Mouse (Mus musculus) hindbrain, embryonic 12.5 days (tissue): ENCODE results near the gene Ceacam16. TPM values are rescaled to one million over a fixed set of nuclear protein-coding genes. Genes with fewer than 3 reads are reported as not detected.

Experiments
- ATAC-seq: fragments of 200-750 bp; cut with Nextera tagmentation; 2 replicates; pipeline ENCODE4 v1.8.0; 2017; ENCODE audit warnings: moderate TSS enrichment; ENCODE audit not compliant: low FRiP score
- H3K27ac ChIP-seq: fragments of 300-500 bp; sonication (generic); 2 replicates; pipeline ENCODE4 v1.5.1; 2016; ENCODE audit warnings: mild to moderate bottlenecking
- H3K27me3 ChIP-seq: fragments of 300-500 bp; sonication (generic); 2 replicates; pipeline ENCODE4 v1.6.1; 2016; ENCODE audit warnings: mild to moderate bottlenecking
- H3K36me3 ChIP-seq: fragments of 300-500 bp; sonication (generic); 2 replicates; pipeline ENCODE4 v1.6.1; 2016; ENCODE audit warnings: mild to moderate bottlenecking
- H3K4me1 ChIP-seq: fragments of 300-500 bp; sonication (generic); 2 replicates; pipeline ENCODE4 v1.6.1; 2016
- H3K4me2 ChIP-seq: fragments of 300-500 bp; sonication (generic); replicated peaks from 2 replicates; pipeline ENCODE4 v1.6.1; 2016; ENCODE audit warnings: mild to moderate bottlenecking
- H3K4me3 ChIP-seq: fragments of 300-500 bp; sonication (generic); 2 replicates; pipeline ENCODE4 v1.5.1; 2016; ENCODE audit warnings: mild to moderate bottlenecking
- H3K9ac ChIP-seq: fragments of 300-500 bp; sonication (generic); 2 replicates; pipeline ENCODE4 v1.6.1; 2016; ENCODE audit warnings: mild to moderate bottlenecking, moderate library complexity
- H3K9me3 ChIP-seq: fragments of 300-500 bp; sonication (generic); replicated peaks from 2 replicates; pipeline ENCODE4 v1.6.1; 2016; ENCODE audit warnings: mild to moderate bottlenecking
- WGBS: fragments of 180-500 bp; shearing (Covaris S2); methylation state at CpG from one replicate; pipeline ENCODE4 v1.1.7; 2016; 5-methylcytosine and 5-hydroxymethylcytosine counted together
- polyA plus RNA-seq: library from polyadenylated mRNA; unstranded; fragments of >200 nt; fragmentation: Nextera tagmentation; extraction: Ambion mirVana; gene quantifications from 2 replicates; pipeline ENCODE4 v1.2.1, GENCODE M21; 2016

Gene Ceacam16
- polyA plus RNA-seq, 1 experiment from 2014 or later, result not detected

DNA sequence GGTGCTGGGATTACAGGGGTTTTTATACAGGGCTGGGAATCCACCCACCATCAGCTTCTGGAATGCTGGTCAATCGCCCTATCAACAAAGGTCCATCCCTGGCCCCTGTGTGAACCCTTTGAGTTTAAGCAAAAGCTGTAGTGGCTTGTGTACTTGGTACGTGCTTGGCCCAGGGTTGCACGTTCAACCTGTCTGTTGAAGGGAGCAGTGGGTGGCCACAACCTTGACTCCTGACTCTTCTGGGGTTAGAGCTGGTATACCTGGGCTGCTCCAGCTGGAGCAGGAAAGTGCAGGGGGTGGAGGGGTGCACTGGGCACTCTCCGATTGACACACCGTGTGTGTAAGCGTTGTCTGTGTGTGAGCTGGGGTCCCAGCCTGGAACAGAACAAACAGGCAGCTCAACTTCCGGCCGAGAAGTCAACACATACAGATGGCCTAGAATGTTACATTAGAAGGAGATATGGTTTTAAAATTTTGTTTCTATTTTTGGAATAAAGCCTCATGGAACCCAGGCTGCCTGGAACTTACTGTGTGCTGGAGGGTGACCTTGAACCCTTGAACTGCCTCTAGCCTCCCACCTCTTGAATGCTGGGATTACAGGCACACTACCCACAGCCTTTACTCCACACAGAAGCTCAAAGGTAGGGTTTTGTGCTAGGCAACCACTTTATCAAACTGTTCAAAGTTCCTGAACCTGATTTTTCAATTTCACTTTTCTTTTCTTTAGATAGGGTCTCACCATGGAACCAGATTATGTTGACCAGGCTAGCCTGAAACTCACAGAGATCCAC is 4.3 kb upstream of the Ceacam16 start:
- WGBS, result 82% methylated on average over 8 of the region's 8 CpGs
- H3K4me3 ChIP-seq, result no peak overlapping the region
- ATAC-seq, result no peak

DNA sequence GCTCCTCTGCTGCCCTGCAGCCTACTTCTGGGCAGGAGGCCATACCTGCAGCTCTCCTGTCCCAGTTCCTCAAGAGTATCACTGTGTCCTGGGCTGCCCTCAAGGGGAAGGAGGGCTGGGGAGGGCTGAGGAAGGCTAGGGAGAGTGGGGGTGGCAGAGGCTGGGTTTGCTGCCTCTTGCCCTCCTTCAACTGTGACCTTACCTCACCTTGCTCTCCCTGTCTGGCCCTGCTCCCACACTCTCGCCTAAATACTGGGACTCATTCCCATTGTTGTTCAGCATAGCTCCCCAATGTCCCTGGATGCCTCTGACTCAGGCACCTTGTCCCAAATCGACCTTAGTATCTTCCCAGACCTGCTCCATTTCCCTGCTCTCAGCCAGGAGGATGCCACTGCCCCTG is 3.1 kb upstream of the Ceacam16 start:
- Histone ChIP-seq H3K9me3 (no peaks in the 10 kb centered on the region; the same call in 1 of the 2 replicates), H3K4me3 (no peak overlapping the region), H3K4me1 (no peaks in the 10 kb centered on the region), H3K27me3 (no peaks in the 10 kb centered on the region), H3K27ac (no peak overlapping the region), H3K9ac (no peak overlapping the region), H3K4me2 (no peak overlapping the region), H3K36me3 (no peaks in the 10 kb centered on the region)
- ATAC-seq, result no peak
- WGBS, result 47% methylated on average over 2 of the region's 2 CpGs

More for the DNA sequence above, 4.3 kb upstream of the Ceacam16 start:
- Histone ChIP-seq H3K9me3 (no peaks in the 10 kb centered on the region; the same call in 1 of the 2 replicates), H3K9ac (no peak overlapping the region), H3K4me2 (no peak overlapping the region), H3K27ac (no peak overlapping the region), H3K27me3 (no peaks in the 10 kb centered on the region), H3K4me1 (no peaks in the 10 kb centered on the region), H3K36me3 (no peaks in the 10 kb centered on the region)

DNA sequence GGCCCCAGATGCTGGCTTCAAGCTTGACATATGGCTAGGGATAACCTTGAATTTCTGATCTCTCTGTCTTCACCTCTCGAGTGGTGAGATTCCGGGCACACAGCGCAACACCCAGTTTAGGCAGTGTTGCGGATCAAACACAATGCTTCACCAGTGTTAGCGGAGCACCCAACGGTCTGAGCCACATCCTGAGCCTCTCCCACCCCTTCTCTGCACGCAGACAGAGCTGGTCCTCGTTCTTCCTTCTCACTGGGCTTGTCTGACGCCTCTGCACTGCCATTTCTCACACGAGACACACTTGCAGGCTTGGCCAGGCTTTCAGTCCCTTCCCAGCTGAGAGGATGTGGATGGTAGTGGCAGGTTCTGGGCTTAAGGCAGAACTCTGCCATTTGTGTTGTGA is 1.4 kb downstream of the Ceacam16 start:
- no peaks in the 10 kb centered on the region; the same call in 1 of the 2 replicates for H3K9me3 ChIP-seq
- 74% methylated on average over 10 of the region's 10 CpGs for WGBS
- no peak for ATAC-seq
- H3K36me3 ChIP-seq, result no peaks in the 10 kb centered on the region
- no peaks in the 10 kb centered on the region for H3K4me1 ChIP-seq
- H3K27me3 ChIP-seq, result no peaks in the 10 kb centered on the region
- no peak overlapping the region for H3K27ac ChIP-seq
- no peak overlapping the region for H3K9ac ChIP-seq
- no peak overlapping the region for H3K4me2 ChIP-seq
- H3K4me3 ChIP-seq, result no peak overlapping the region

DNA sequence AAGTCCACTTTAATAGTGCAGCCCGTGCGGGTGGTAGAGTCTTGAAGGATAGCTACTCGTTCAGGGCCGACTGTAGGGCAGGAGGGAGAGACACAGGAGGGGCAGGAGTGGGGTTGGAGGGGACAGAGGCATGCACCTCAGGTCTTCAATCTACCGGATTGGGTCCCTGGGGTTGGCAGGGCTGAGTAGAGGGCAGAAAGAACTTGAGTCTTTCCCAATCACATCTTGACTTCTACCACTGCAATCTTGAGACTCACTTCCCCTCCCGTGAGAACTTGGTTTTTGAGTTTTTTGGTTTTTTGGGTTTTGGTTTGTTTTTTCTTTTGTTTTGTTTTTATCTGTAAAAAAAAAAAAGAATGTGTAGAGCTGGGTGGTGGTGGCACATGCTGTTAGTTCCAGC is 4.8 kb downstream of the Ceacam16 start:
- H3K36me3 ChIP-seq, result no peaks in the 10 kb centered on the region
- H3K27me3 ChIP-seq, result peaks cover 24% of the 10 kb centered on the region
- no peaks in the 10 kb centered on the region for H3K9me3 ChIP-seq
- H3K4me3 ChIP-seq, result no peak overlapping the region
- H3K4me2 ChIP-seq, result no peak overlapping the region
- no peak overlapping the region for H3K27ac ChIP-seq
- ATAC-seq, result no peak
- H3K4me1 ChIP-seq, result 0 out of 2 replicates have a peak, but pooled peaks cover 6% of the 10 kb centered on the region
- WGBS, result 84% methylated on average over 6 of the region's 6 CpGs
- no peak overlapping the region for H3K9ac ChIP-seq

DNA sequence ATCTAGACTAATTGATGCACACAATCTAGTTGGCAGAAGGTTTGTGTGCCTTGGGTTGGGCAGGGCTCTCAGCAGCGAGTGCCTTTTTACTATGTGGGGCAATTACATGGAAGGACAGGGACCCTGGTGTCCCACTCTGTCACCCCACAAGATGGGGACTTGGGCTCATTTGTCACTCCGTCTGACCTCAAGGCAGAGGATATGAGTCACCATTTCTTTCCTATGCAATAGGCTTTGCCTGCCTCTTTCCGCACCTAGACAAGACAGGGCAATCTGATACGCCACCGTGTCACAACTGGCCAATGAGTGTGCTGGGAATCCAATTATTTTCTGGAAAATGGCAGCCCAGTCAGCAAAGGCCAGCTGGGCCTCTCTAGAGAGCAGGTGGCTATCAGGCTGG is 5.4 kb downstream of the Ceacam16 start:
- no peaks in the 10 kb centered on the region for H3K36me3 ChIP-seq
- no peak for ATAC-seq
- no peak overlapping the region for H3K4me3 ChIP-seq
- no peak overlapping the region for H3K4me2 ChIP-seq
- no peak overlapping the region for H3K27ac ChIP-seq
- 84% methylated on average over 5 of the region's 5 CpGs for WGBS
- no peaks in the 10 kb centered on the region for H3K9me3 ChIP-seq
- 0 out of 2 replicates have a peak, but pooled peaks cover 6% of the 10 kb centered on the region for H3K4me1 ChIP-seq
- no peak overlapping the region for H3K9ac ChIP-seq
- peaks cover 27% of the 10 kb centered on the region for H3K27me3 ChIP-seq

DNA sequence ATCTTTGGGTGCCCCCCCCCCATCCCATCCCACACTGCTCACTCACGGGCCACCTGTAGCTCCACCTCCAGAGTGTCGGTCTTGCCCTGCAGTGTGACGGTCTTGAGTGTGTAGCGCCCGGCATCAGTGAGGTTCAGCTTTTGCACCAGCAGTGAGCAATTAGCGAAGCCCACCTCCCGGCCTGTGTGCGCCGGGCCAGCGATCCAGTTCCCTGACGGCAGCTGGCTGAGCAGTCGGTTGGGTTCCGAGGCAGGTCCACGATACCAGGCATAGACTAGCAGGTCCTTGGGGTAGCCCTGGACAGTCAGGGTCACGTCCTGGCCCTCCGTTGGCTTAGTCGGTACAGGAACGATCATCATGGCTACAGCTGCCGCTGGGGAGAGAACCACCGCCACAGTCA is 7.6 kb downstream of the Ceacam16 start:
- 86% methylated on average over 20 of the region's 20 CpGs for WGBS
- peaks cover 31% of the 10 kb centered on the region for H3K27me3 ChIP-seq
- ATAC-seq, result no peak
- no peak overlapping the region for H3K4me2 ChIP-seq
- no peak overlapping the region for H3K9ac ChIP-seq
- no peak overlapping the region for H3K4me3 ChIP-seq
- H3K4me1 ChIP-seq, result 0 out of 2 replicates have a peak, but pooled peaks cover 6% of the 10 kb centered on the region
- H3K36me3 ChIP-seq, result no peaks in the 10 kb centered on the region
- H3K9me3 ChIP-seq, result no peaks in the 10 kb centered on the region
- no peak overlapping the region for H3K27ac ChIP-seq

DNA sequence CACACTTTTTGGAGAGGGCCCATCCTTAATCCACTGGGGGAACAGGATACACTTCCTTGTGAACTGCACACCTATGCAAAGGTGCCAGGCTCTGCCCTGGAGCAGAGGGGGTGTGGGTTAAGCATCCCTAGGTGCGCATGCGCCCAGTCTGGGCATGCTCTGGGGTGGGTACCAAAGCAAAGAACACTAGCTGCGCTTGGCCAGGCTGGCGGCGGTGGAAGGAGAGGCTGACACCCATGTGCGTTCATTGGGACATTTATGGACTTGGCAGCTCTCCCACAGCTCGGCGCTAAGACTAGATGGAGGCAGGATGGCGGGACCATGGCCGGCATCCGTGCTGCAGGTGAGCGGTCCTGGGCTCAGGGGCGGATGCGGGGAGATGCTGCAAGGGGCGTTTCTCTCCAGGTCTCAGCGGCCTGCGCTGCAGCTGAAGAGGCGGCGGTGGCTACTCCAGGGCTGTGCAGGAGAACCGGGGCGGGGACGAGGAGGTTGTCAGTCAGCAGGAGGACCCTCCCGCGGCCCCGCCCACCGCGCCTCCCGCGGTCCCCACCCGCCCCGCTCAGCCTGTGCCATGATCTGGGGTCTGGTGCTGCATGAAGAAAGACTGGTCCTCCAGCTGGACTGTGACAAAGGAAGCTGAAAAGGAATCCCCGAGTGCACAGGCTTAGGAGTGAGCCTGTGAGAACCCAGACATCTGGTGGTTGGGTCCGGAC is 9.1 kb downstream of the Ceacam16 start, which contains the start of gene Gm19345:
TSS of gene Gm19345 (plus strand) at position 146 of the 713 bp plus-strand sequence.
- peak; percentile 84 for ATAC-seq
- Histone ChIP-seq H3K4me3 (peak within 1 kb of the TSS; percentile 31), H3K4me1 (0 out of 2 replicates have a peak, but pooled peaks cover 10% of the 10 kb centered on the region), H3K27me3 (peaks cover 42% of the 10 kb centered on the region), H3K4me2 (peak within 1 kb of the TSS; percentile 51), H3K36me3 (no peaks in the 10 kb centered on the region), H3K9me3 (no peaks in the 10 kb centered on the region), H3K9ac (peak within 1 kb of the TSS; percentile 40), H3K27ac (no peak within 1 kb of the TSS)
- 5% methylated on average over 30 of the region's 33 CpGs for WGBS

DNA sequence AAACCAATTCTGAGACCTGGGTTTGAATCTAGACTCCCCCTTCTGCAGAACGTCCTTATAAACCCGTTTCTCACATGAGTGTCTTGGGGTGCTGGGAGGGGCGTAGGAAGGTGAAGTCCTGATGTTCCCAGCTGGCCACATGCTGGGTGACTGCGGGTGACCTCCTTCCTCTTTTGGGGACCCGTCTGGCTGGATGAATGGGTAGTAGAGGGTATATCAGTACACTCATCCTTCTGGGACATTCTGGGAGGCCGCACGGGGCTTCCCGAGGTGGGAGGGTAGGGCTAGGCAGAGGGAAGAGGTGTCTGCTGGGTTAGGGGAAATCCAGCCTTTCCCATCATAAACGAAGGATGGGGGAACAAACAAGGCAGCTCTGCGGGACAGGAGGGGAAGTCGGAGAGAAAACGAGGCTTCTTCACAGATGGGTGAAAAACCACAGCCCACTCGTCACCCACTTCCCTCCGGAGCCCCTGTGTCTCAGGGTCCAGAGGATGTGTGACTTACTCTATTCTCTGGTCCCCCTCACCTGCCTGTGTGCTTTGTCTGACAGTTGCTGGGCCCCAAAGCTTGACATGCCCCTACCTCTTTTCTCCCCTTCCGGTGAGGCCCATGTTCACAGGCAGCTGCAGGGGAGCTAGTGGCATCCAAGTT is 16.5 kb downstream of the Ceacam16 start:
- Histone ChIP-seq H3K27me3 (peaks cover 52% of the 10 kb centered on the region), H3K27ac (no peak overlapping the region), H3K4me3 (no peak overlapping the region), H3K4me1 (0 out of 2 replicates have a peak, but pooled peaks cover 3% of the 10 kb centered on the region), H3K9ac (no peak overlapping the region), H3K9me3 (no peaks in the 10 kb centered on the region), H3K36me3 (no peaks in the 10 kb centered on the region), H3K4me2 (no peak overlapping the region)
- ATAC-seq, result no peak
- 61% methylated on average over 15 of the region's 15 CpGs for WGBS

DNA sequence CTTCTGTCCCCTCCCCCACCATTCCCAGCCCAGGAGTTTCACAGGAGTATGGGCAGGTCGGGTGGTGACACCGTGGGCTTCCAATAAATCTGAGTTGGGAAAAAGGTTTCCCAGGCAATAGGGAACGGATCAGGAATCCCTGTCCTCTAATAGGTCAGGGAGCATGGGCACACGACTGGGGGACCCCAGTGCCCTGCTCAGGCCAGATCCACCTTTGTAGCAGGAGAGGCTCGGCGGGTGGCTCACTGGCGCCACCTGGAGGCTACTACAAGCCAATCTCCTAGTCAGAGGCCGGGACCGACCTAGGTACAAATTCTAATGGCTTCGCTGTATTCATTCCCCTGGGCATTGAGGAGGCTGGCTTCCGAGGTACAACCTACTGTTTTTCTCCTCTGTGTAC is 17.5 kb downstream of the Ceacam16 start:
- no peaks in the 10 kb centered on the region for H3K9me3 ChIP-seq
- H3K36me3 ChIP-seq, result no peaks in the 10 kb centered on the region
- H3K4me2 ChIP-seq, result no peak overlapping the region
- H3K9ac ChIP-seq, result no peak overlapping the region
- peaks cover 49% of the 10 kb centered on the region for H3K27me3 ChIP-seq
- peak; percentile 47; the same call in 1 of the 2 replicates for ATAC-seq
- no peak overlapping the region for H3K4me3 ChIP-seq
- H3K27ac ChIP-seq, result no peak overlapping the region
- 4% methylated on average over 11 of the region's 11 CpGs for WGBS
- 0 out of 2 replicates have a peak, but pooled peaks cover 3% of the 10 kb centered on the region for H3K4me1 ChIP-seq

DNA sequence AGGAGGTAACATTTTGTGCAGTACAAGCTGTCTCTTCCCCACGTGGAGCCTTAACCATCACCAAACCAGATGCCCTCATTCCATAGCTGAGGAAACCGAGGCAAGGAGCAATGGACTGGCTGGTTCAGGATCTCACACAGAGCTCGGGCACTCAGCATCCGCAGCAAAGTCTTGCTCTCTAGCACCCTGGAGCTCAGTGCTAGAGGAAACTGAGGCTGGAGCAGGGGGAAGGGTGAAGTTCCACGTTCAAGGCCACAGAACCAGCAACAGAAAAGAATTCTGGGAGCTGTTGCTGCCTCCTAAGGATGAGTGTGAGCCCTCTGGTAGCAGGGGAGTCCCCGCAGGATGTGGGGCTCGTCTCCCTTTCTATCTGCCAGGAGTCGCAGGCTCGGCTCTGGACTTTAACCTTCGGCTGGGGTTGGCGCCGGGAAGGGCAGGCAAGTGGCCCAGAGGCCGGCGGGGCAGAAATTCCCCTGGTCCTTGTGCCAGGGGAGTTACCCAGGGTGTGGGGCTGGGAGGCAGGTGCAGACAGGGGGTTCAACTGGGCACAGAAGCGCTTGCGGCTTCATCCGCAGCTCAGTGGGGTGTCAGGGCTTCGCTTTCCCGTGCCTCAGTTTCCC is 18.1 kb downstream of the Ceacam16 start:
- H3K4me1 ChIP-seq, result 0 out of 2 replicates have a peak, but pooled peaks cover 3% of the 10 kb centered on the region
- 29% methylated on average over 19 of the region's 19 CpGs for WGBS

DNA sequence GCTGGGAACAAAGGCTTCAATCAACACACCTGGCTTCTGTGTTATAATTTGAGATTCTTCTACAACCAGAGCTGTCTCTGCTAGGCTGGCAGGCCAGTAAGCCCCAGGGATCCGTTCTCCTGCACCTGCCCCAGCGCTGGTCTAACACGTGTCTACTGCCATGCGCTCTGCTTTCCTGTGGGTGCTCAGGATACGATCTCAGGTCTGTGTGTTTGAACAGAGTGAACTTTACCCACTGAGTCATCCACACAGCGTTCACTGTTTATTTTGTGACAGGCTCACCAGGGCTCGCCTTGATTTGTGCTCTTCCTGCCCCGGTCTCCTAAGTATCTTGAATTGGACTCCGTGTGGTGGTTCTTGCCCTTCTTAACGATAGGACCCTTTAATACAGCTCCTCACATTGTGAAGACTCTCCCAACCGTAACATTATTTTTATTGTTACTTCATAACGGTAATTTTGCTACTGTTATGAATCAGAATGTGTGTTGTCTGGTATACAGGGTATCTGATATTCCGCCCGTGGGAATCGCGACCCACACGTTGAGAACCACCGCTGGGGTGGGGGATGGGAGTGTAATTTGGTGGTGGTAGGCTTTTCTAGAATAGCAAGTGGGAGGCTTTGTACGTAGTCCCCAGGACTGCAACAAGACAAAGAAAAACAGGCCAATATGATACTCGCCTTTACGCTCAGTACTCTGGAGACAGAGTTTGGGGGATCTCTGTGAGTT is 19.2 kb downstream of the Ceacam16 start:
- no peaks in the 10 kb centered on the region for H3K9me3 ChIP-seq
- H3K27me3 ChIP-seq, result peaks cover 36% of the 10 kb centered on the region
- no peak for ATAC-seq
- no peaks in the 10 kb centered on the region for H3K36me3 ChIP-seq
- H3K27ac ChIP-seq, result no peak overlapping the region
- H3K9ac ChIP-seq, result no peak overlapping the region
- H3K4me3 ChIP-seq, result no peak overlapping the region
- H3K4me1 ChIP-seq, result no peaks in the 10 kb centered on the region
- 84% methylated on average over 21 of the region's 21 CpGs for WGBS
- H3K4me2 ChIP-seq, result no peak overlapping the region

More for the DNA sequence above, 18.1 kb downstream of the Ceacam16 start:
- no peak overlapping the region for H3K4me3 ChIP-seq
- 0 out of 2 replicates have a peak, but pooled peaks have one; percentile 2 for ATAC-seq
- H3K27me3 ChIP-seq, result peaks cover 46% of the 10 kb centered on the region
- no peaks in the 10 kb centered on the region for H3K9me3 ChIP-seq
- no peak overlapping the region for H3K9ac ChIP-seq
- no peak overlapping the region for H3K27ac ChIP-seq
- H3K4me2 ChIP-seq, result no peak overlapping the region
- no peaks in the 10 kb centered on the region for H3K36me3 ChIP-seq
